Mouse (Mus musculus) gastrocnemius, adult 2 months (tissue): ENCODE measurements around the gene Golga5. TPM values are rescaled to one million over a fixed set of nuclear protein-coding genes. Genes with fewer than 3 reads are reported as not detected.
A peak's percentile ranks its signal among the peaks of the same experiment; 100 is the strongest.

Experiments used
- DNase-seq: peaks from one replicate; pipeline ENCODE4 v3.0.0; 2022
- H3K27ac ChIP-seq: fragments of 200-600 bp; 2 replicates; pipeline ENCODE4 v1.8.1; 2022; ENCODE audit warnings: mild to moderate bottlenecking
- H3K4me3 ChIP-seq: fragments of 200-600 bp; 2 replicates; pipeline ENCODE4 v1.8.1; 2022; ENCODE audit warnings: mild to moderate bottlenecking, moderate library complexity
- CTCF ChIP-seq: fragments of 200-600 bp; IDR thresholded peaks from 2 replicates; pipeline ENCODE4 v1.8.1; 2022; ENCODE audit warnings: antibody characterized with exemption, mild to moderate bottlenecking, moderate library complexity
- intact Hi-C: fragments of 180-260 bp; cut with DNase I; formaldehyde crosslinking; loops from one replicate; pipeline ENCODE4 v1.15.1; 2025
- long read RNA-seq, 2 experiments: library from polyadenylated mRNA; stranded (forward); transcript quantifications; one replicate each; pipeline ENCODE4 v2.0.0; 2021
- total RNA-seq, 2 experiments: library from RNA; stranded (reverse); gene quantifications; 2 replicates each; pipeline ENCODE4 v1.2.3; 2021

Golga5 gene
- 10 to 100 TPM; 30.0 to 31.2 TPM for total RNA-seq
- long read RNA-seq, experiment 1, transcript Golga5-202 (13 exons, 2,827 nt), result major isoform, 50 of 58 reads
- long read RNA-seq, experiment 1, partial matches to known transcripts, result 2 of 58 reads
- long read RNA-seq, experiment 1, other reads (novel, unspliced or antisense), result 5 of 58 reads
- long read RNA-seq, experiment 2, transcript Golga5-202 (13 exons, 2,827 nt), result major isoform, 44 of 57 reads
- long read RNA-seq, experiment 2, partial matches to known transcripts, result 1 of 57 reads
- long read RNA-seq, experiment 2, other reads (novel, unspliced or antisense), result 8 of 57 reads

GRCm38 (mm10) chr12:102468894-102469764, at the start of gene Golga5:
Gene Golga5 (plus strand): TSS chr12:102469135.
- intact Hi-C loops, result loop anchor here (10.0 kb wide), 1 partner anchor 494 kb away; the partner anchor contains the start of gene Cpsf2
- DNase-seq, result peak; percentile 99

GRCm38 (mm10) chr12:102419544-102419943, 49.4 kb upstream of the Golga5 start:
- no peak for TF ChIP-seq CTCF
- DNase-seq, result peak; percentile 16
- Histone ChIP-seq H3K4me3 (no peak overlapping the region), H3K27ac (peak overlapping the region; percentile 38)
- intact Hi-C loops, result no loop called here

More at GRCm38 (mm10) chr12:102468894-102469764, at the start of gene Golga5:
- Histone ChIP-seq H3K4me3 (peak within 1 kb of the TSS; percentile 81), H3K27ac (peak within 1 kb of the TSS; percentile 96)
- no peak for TF ChIP-seq CTCF

DNA sequence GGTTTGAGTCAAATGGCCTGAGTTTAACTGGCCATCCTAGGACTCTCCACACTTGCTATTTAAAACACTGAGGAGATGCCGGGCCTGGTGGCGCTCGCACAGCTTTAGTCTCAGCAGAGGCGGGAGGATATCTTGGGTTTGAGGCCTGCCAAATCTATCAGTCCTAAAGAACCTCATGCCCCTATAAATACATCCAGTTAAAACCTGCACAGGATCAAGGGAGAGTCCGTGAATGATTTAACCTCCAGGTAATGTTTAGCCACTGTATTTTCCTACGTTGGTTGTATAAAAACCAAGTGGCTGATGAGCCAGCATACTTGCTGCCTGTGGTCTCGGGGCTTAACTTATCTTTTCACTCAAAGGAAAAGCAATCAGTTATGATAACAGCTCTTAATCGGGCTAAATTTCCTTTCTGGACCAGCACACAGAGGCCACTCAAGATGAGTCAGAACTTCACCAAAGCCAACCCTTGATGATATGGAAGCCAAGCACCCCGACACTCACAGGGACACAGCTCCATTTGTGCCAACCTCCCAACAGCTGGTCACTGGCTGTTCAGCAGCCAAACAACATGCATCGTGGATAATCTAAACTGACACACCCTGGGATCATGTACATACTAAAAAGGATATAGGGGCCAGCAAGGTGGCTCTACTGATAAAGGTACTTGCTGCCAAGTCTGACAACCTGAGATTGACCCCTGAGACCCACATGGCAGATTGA, 48.6 kb upstream of the Golga5 start:
- DNase-seq, result peak; percentile 8
- intact Hi-C loops, result no loop called here
- Histone ChIP-seq H3K27ac (peak overlapping the region; percentile 38), H3K4me3 (no peak overlapping the region)
- TF ChIP-seq CTCF, result no peak

DNA sequence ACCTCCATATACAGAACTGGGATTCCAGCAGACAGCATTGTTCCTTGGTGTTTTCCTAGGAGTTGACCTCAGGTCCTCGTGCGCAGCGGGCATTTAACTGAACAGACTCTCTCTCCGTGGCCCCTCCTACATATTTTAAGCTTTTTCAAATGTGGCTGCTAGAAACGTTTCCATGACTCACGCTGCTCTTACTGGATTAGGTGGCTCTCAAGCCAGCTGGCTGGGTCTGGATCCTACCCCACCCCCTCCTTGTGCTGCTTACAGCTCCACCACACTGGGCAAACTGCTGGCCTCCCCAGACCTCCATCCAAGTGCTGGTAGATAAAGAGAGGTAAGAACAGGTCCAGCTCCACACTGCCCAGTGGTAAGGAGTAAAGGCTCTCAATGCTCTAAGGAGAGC, 46.9 kb upstream of the Golga5 start:
- DNase-seq, result peak; percentile 69
- peak overlapping the region; percentile 79 for H3K27ac ChIP-seq
- no peak for TF ChIP-seq CTCF
- peak overlapping the region; percentile 28; the same call in 1 of the 2 replicates for H3K4me3 ChIP-seq
- intact Hi-C loops, result no loop called here

DNA sequence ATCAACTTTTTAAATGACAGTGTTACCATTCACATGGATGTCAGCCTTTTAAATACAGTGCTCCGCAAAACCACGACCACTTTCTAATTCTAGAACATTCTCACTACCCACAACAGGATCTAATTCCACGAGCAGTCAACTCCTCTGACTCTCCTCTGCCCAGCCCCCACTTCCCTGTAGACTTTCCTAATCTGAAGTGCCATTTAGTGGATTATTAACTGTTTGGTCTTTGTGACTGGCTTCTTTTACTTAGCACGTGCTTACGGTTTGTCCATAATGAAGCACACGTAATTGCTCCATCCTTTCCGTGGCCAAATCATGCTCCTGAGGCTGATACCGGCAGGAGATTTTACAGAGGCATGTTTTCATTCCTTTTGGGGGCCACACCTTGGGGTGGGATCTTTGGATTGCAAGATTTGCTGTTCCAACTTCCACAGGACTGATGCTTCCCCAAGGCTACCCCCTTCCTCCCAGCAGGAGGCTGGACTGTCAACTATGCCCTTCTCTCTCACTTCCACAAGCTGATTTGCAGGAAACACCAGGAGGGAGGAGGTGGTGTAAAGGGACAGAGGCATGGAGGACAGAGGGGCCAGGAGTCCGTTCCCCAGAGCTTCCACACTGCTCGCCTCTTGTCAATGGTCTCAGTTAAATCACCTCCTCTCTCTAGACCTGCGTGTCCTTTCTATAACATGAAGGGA, 46.2 kb upstream of the Golga5 start:
- Histone ChIP-seq H3K4me3 (no peak overlapping the region), H3K27ac (peak overlapping the region; percentile 79)
- no peak for TF ChIP-seq CTCF
- intact Hi-C loops, result no loop called here
- DNase-seq, result no peak

GRCm38 (mm10) chr12:102423625-102424024, 45.3 kb upstream of the Golga5 start:
- 0 out of 2 replicates have a peak overlapping the region, but pooled peaks have one; percentile 0 for H3K27ac ChIP-seq

GRCm38 (mm10) chr12:102424456-102424855, 44.5 kb upstream of the Golga5 start:
- TF ChIP-seq CTCF, result no peak
- intact Hi-C loops, result no loop called here
- H3K27ac ChIP-seq, result no peak overlapping the region; the same call in 1 of the 2 replicates

More at GRCm38 (mm10) chr12:102423625-102424024, 45.3 kb upstream of the Golga5 start:
- TF ChIP-seq CTCF, result no peak
- intact Hi-C loops, result no loop called here
- H3K4me3 ChIP-seq, result no peak overlapping the region
- no peak for DNase-seq

DNA sequence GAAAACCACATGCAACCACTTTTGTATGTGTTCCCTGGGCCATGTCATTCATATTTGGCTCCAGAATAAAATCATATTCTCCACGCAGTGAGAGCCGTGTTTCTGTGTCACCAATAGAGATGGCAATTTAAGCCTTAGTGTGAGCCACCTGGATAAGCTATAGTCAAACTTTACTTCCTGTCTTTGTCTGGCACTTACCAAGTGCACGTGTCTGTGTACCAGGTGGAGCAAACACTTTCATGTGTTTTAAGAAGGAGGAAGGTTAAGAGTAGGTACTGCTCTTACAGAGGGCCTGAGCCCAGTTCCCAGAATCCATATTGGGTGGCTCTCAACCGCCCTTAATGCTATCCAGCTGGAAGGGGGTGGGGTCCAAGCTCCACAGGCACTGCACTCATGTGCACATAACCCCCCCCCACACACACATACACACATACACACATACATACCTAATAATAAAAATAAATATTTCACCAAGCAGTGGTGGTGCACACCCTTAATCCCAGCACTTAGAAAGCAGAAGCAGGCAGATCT, 43.8 kb upstream of the Golga5 start:
- intact Hi-C loops, result no loop called here
- no peak overlapping the region for H3K4me3 ChIP-seq
- H3K27ac ChIP-seq, result no peak overlapping the region
- TF ChIP-seq CTCF, result no peak
- DNase-seq, result no peak

More at GRCm38 (mm10) chr12:102424456-102424855, 44.5 kb upstream of the Golga5 start:
- DNase-seq, result no peak
- H3K4me3 ChIP-seq, result no peak overlapping the region

DNA sequence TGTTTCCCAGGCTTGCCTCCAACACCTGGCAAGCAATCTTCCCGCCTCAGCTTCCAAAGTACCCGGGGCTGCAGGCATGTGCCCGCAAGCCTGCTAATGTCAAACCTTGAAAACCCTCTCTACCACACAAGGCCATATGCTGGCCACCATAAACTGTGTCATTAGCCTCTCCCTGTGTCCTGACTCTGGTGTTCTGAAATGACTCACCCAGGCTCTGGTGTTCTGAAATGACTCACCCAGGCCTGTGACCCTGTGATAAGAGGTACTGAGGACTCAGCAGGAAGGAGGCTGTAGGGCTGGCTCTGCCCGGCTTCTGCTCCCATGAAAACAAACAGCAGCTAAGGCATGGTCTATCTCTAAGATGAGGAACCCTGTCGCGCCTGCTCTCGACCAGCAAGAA, 42.6 kb upstream of the Golga5 start:
- intact Hi-C loops, result no loop called here
- no peak for TF ChIP-seq CTCF
- H3K4me3 ChIP-seq, result no peak overlapping the region
- DNase-seq, result no peak
- no peak overlapping the region for H3K27ac ChIP-seq

DNA sequence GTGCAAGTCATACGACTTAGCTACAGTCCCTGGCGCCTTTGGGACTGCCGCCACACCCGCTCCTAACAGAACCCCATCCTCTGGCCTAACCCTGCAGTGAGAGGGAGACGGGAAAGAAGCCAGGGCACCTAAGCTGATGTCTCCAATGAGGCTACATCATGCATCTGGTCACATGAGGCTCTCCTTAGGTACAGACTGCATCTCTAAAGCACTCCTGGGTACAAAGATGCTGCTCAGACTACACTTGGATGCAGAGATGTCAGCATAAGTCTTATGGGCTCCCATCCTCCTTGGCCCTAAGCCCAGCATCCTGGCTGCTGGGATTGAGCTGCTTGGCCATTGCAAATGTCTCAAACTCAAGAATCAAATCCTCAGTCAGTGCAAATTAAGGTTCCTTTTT, 39.3 kb upstream of the Golga5 start:
- Histone ChIP-seq H3K27ac (no peak overlapping the region), H3K4me3 (no peak overlapping the region)
- no peak for DNase-seq
- TF ChIP-seq CTCF, result no peak
- intact Hi-C loops, result no loop called here

DNA sequence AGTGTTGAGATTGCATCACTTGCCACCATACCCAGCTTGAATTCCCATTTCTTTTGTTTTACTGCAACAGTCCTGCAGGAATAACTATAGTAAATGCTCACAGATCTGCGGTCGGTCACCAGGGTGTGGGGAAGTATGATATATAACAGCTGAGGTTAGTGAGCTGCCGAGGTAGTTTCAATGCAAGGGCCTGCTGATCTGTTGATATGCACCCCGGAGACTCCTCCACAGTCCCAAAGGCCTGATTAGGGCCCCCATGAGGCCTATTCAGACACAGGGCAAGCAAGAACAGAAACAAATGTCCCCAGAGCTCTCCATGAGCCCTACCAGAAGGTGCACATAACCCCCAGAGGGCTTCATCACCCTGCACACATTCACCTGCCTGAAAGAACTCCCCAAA, 38.7 kb upstream of the Golga5 start:
- no peak for DNase-seq
- no peak overlapping the region for H3K27ac ChIP-seq
- intact Hi-C loops, result no loop called here
- no peak overlapping the region for H3K4me3 ChIP-seq
- TF ChIP-seq CTCF, result no peak

DNA sequence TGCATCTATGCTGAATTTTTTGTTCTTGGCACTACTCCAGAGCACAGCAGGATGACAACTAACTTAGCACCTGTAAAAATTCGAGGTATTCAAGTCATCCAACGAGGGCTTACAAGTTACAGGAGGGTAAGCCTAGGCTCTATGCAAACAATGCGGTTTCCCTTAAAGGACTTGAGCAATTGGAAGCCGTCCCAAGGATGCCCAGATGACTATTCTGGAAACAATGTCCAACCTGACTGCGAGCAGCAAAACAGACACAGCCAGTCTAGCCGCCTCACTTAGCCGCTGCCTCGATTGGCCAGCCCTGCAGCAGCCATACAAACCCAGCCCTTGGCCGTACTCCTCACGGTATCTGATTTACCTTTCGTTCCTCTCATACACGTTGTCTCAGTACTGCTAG, 36.7 kb upstream of the Golga5 start:
- Histone ChIP-seq H3K4me3 (no peak overlapping the region), H3K27ac (no peak overlapping the region)
- DNase-seq, result no peak
- intact Hi-C loops, result no loop called here
- no peak for TF ChIP-seq CTCF
